Mouse (Mus musculus) left cerebral cortex, adult 11 months (tissue): ENCODE results near the gene Apex1.
"Not testable (repeated sequence)": the region's sequence is repeated elsewhere in the genome, so short reads cannot be mapped to it uniquely, and the experiment has no call there.

ENCODE experiments used
- DNase-seq: peaks from one replicate; pipeline ENCODE4 v3.0.0; 2022; ENCODE audit warnings: low spot score

Apex1 gene

GRCm38 (mm10) chr14:50924281-50925064 lies at the start of gene Apex1, which contains the start of gene Osgep:
TSS of gene Apex1 (plus strand) at chr14:50924968.
TSS of gene Osgep (minus strand) at chr14:50924893.
- DNase-seq = peak; percentile 98

GRCm38 (mm10) chr14:50875175-50875574 lies 49.6 kb upstream of the Apex1 start:
- no peak for DNase-seq

GRCm38 (mm10) chr14:50875591-50876230 lies 49.1 kb upstream of the Apex1 start:
- DNase-seq = no peak

GRCm38 (mm10) chr14:50876236-50876950 lies 48.4 kb upstream of the Apex1 start:
- DNase-seq = no peak

GRCm38 (mm10) chr14:50891621-50892020 lies 33.1 kb upstream of the Apex1 start:
- DNase-seq = no peak

GRCm38 (mm10) chr14:50892091-50892490 lies 32.7 kb upstream of the Apex1 start:
- no peak for DNase-seq

GRCm38 (mm10) chr14:50892541-50893459 lies 32.0 kb upstream of the Apex1 start:
- DNase-seq = no peak

- no peak for DNase-seq
These were observed 29.4 kb upstream of the Apex1 start for GRCm38 (mm10) chr14:50895407-50895806.

GRCm38 (mm10) chr14:50895985-50896746 lies 28.6 kb upstream of the Apex1 start:
- peak; percentile 26 for DNase-seq

- DNase-seq = no peak
These were observed 27.9 kb upstream of the Apex1 start for GRCm38 (mm10) chr14:50896747-50897373.

- no peak for DNase-seq
These were observed 27.4 kb upstream of the Apex1 start, which contains the start of gene Klhl33 for GRCm38 (mm10) chr14:50897374-50897765. TSS of gene Klhl33 (minus strand) at chr14:50897507.

GRCm38 (mm10) chr14:50897992-50898391 lies 26.8 kb upstream of the Apex1 start:
- not testable (repeated sequence) for DNase-seq

- DNase-seq = no peak
These were observed 20.6 kb upstream of the Apex1 start for GRCm38 (mm10) chr14:50903973-50904827.

- DNase-seq = no peak
These were observed 20.0 kb upstream of the Apex1 start for GRCm38 (mm10) chr14:50904828-50905129.

GRCm38 (mm10) chr14:50905327-50905726 lies 19.4 kb upstream of the Apex1 start:
- DNase-seq = not testable (repeated sequence)

GRCm38 (mm10) chr14:50908126-50908525 lies 16.6 kb upstream of the Apex1 start:
- DNase-seq = no peak

- no peak for DNase-seq
These were observed 13.4 kb upstream of the Apex1 start for GRCm38 (mm10) chr14:50911356-50911755.

GRCm38 (mm10) chr14:50923437-50923836 lies 1.3 kb upstream of the Apex1 start:
- not testable (repeated sequence) for DNase-seq

GRCm38 (mm10) chr14:50925111-50925920 lies 548 bp downstream of the Apex1 start:
- no peak for DNase-seq
